Mouse (Mus musculus) cerebellum, adult 8-10 months (tissue): ENCODE data around the gene Slc6a20a.
"Not testable (repeated sequence)": the region's sequence is repeated elsewhere in the genome, so short reads cannot be mapped to it uniquely, and the experiment has no call there.

Experiments used
- DNase-seq: peaks from one replicate; pipeline ENCODE4 v3.0.0; 2022

Slc6a20a gene

DNA sequence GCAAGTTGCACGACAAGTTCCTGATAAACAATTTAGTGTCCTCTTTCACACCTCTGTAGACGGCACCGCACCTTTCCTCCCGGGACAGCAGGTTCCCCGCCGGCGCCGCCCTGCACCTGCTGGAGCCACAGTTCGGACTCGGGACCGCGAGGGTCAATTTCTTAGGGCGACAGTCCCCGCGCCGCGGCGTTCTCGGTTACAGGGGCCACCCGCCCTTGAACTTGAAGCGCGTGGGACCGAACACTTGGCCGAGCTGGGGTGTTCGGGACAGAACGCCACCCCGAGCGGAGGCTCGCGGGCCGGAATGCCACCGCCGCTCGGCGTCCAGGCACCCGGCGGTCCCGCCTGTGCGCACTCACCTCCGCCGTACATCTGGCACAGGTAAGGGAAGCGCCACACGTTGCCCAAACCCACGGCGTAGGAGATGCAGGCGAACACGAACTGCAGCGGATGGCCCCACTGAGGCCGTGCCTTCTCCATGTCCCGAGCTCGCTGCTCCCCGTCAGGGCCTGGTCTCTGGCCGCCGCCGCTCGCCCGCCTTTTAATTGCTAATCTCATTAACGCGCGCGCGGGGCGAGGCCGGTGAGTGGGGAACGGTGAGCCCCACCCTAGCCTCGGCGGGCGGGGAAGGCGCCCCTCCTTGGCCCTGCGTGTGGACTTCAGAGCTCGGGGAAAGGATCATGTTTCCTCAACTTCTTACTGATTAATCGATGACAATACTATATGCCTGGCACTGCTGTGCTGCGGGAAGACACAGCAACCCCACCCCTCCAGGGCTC is at the start of gene Slc6a20a, which contains the start of gene Ccr9:
Gene Slc6a20a (minus strand): TSS at position 559 of the 779 bp plus-strand sequence.
Gene Ccr9 (plus strand): TSS at position 113 of the 779 bp plus-strand sequence.
- no peak for DNase-seq

DNA sequence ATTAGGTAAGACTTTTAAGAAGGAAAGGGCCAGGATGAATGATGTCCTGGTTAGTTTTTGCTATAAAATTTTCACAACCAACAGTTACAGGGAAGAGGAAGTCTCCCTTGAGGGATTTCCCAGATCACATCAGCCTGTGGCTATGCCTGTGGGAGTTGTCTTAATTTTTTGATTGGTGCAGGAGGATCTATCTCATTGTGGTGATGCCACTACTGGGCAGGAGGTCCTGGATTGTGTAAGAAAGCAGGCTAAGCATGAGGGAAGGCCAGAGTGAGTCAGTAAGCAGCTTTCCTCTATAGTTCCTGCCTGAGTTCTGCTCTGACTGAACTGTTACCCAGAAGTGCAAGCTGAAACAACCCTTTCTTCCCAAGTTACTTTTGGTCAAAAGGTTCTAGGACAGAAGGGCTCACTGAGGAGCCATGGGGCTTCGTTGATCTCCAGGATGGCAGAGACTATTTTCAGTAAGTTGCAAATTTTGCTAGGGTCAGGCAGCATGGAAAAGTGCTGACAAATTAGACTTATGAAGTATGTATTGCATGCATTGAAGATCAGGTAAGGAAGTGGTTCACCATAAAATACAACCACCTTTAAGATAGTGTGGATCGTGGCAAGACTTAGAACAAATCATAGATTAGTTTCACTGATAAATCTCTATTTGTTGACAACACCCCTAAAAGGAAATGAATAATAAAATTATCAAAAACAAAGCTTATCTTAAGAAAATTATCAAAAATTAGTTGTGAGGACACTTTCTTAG is 44.2 kb upstream of the Slc6a20a start:
- DNase-seq = no peak

DNA sequence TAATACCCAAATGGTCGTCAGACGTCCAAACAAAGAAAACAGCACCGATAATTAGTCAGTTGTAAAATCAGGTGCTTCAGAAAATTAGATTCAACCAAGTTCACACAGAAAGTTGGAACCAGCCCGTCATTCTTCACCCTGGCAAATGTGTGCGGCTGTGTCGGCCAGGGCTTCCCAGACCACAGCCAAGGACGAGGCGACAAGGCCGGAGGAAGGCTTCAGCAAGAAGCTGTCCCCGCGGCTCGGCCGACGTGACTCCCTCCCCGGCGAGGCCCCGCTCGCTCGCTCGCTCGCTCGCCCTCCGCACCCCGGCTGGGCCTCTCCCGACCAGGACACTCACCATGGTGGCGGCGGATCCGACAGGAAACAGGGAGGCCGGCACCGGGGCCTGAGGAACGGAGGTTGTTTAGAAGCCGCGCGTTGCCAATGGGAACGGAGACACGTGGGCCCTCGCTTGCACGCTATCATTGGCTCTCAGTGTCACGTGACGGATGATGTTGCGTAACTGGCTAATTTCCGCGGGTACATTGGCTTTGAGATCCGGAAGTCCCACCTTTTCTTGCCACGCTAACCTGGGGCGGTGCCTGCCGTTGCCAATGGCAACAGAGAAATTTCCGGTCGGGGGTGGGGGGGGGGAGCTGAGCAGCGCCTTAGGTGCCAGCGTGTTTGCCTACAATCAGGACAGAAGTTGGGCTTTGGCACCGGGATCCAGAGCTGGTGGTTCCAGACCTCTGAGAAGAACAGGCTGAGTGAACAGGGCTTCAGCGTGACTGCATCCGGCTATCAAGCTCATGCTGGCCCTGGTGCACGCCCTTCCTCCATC is 38.7 kb upstream of the Slc6a20a start, which contains the start of gene Lztfl1:
Gene Lztfl1 (minus strand): TSS at position 512 of the 823 bp plus-strand sequence.
- DNase-seq = peak; percentile 93

DNA sequence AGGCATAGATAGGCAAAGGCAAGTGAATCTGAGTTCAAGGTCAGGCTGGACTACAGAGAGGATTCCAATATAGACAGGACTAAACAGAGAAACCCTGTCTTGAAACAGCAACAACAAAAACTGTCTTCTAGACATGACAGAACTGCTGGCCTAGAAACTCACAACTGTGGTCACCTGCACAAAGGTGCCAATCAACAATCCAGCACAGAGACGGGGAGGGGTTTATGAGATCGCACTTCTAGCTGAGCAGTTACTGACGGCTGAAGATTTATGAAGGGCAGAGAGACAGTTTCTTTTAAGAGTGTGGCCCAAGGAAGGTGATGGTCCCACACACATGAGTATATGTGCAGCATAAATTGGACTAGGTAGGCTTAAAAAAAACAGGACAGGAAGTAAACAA is 37.6 kb upstream of the Slc6a20a start:
- DNase-seq = no peak

DNA sequence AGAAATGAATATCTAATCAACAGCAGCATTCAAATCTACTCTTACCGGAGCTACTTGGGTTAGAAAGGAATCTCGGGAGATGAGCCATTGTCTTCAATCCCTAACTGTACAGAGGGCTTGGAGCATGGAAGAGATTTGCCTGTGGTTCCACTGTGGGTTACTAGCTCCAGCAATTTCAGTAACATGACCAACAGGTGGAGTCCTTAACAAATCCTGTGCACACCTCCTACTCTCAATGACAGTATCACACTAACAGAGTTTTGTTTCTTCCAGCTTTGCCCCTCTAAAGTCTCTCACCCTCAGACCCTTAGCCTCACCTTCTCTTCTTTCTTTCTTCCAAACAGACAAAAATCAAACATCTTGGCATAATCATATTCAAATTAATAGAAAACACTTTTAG is 34.4 kb upstream of the Slc6a20a start:
- no peak for DNase-seq

DNA sequence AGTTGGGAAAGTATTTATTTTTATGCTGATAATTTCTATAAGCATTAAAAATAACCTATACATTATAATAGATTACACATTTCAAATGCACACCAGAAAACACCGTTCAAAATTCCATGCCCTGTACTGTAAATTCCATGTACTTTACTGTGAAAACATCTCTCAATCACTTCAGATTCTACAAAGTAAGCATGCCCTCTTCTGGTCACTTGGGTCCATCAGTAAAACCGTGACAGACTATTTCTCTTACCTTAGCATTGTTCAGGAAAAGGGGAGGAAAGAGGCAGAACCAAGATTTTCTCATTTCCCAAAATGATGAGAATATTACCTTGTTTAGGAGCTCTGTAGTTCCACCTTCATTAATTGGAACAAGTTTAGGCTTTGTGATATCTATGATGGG is 30.5 kb upstream of the Slc6a20a start:
- no peak for DNase-seq

DNA sequence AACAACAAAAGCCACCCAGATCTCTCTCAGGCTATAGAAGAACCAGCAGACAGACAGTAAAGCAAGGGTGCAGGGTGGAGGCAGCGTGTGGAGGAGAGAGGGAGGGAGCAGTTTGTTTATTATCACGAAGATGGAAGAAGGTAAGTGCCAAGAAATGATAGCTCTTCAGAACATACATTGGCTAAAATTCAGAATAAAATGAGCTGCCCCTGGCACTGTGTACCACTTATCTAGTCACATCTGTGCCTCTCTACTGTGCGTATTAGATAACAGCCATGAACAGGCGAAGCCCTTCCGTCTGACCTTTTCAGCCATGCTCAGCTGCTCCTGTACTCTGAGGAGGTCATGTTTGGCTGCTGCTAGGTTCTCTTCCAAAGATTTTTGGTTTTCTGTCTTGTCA is 23.1 kb upstream of the Slc6a20a start:
- no peak for DNase-seq

DNA sequence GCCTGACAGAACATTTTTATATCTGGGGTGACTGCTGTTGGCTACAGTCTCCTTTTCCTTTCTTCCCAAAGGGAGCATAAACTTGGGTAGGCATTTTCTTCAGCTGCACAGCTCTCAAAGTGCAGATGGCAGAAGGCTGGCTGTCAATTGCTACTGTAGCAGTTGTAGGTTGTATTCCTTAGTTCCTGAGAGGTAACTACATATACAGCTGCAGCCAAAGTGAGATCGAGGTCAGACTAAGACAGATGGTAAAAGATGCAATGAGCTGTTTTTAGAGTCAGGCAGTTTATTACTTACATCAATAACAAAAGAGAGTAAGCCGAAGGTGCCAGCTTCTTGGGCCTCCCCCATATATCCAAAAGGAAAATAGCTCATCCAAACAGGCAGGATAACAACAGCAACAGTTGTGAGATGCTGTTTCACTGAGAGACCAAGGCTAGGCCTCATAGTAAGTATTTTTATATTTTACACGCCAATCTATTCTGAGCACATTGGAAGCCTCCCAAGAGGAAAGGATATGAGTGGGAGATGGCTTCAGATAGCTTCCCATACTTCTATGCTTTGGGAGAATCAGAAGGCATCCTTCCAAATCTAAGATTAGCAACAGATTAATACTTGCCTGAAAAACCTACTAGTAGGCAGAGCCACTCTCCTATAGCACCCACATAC is 17.1 kb upstream of the Slc6a20a start:
- no peak for DNase-seq

DNA sequence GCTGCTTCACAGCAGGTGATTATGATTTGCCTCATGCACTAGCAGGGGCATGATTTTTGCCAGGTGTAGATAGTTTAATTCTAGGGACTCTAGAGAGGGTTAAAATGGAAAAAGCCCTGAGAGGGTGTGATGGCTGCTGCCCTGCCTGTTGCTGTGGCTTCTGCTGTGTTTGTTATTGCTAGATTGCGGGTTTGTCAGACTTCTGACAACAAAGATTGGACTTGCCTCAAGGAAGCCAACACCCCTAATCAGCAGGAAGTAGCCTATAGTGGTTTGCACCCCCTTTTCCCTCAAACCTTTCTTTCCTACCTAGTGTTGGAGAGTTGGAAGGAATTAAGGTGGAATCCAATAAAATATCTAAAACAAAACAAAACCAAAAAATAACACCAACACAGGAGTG is 9.5 kb upstream of the Slc6a20a start:
- no peak for DNase-seq

DNA sequence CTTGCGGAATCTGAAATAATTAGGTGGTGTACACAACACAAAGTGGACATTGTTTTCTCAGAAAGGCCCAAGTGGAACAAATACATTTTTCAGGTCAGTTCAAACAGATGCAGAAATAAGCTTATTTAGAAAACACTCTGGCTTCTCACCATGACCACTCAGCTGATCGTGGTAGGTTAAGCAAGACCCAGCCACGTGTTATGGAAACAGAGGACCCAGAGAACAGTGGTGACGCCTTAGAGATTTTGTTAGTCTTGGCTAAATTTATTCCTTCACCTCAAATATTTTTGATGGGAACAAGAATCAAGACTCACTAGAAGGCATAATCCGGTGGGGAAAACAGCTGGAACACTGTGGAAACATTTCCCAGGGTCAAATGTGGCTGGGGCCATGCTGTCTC is 7.5 kb upstream of the Slc6a20a start:
- DNase-seq = no peak

DNA sequence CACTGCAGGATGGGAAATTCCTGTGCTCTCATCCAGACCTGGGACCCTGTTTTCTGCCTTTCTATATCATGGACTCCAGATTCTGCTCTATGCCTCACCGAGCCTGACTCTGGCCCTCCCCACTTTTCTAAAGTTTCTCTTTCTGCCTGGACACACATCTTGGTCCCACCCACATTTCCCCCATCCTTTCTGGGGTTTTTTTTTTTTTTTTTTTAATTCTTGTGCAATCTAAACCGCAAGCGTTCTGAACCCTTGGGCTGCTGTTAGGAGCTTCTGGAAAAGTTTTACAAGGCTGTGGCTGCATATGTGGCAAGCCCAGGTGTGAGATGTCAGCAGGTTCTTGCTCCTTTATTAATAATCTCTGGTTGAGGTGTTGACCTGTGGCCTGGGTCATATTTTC is 5.0 kb upstream of the Slc6a20a start:
- no peak for DNase-seq

DNA sequence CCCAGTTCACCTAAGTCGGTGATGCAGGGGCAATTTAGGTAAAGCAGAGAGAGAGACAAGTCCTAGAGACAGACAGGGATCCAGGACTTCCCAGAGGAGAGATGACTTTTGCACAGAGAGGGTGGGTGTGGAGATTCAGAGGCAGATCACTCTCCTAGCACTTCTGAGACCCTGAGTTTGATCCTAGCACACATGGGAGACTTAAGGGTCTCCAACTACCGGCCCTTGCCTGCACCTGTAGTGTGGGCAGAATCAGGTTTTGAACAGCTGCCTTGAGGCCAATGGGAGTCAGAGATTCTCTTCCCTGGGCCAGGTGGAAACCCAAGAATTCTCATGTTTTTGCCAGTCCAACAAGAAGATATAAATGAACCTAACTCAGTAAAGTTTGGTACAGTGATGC is 513 bp upstream of the Slc6a20a start:
- no peak for DNase-seq

DNA sequence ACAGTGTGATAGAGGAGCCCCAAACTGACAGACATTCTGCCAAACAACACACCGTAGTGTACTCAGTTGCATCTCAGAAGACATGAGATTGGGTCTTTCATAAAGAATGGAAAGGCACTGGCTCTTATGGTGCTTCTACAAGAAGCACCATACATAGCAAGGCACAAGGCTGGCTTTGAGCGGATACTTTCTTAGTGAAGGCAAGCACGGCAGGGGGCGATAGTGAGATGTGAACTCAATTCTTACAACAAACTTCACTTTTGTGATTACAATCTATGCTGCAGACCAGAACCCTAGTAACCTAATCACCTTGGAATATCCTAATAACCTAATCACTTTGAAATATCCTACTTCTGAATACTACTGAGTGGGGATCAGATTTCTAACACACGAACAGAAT is 13.0 kb downstream of the Slc6a20a start:
- no peak for DNase-seq

DNA sequence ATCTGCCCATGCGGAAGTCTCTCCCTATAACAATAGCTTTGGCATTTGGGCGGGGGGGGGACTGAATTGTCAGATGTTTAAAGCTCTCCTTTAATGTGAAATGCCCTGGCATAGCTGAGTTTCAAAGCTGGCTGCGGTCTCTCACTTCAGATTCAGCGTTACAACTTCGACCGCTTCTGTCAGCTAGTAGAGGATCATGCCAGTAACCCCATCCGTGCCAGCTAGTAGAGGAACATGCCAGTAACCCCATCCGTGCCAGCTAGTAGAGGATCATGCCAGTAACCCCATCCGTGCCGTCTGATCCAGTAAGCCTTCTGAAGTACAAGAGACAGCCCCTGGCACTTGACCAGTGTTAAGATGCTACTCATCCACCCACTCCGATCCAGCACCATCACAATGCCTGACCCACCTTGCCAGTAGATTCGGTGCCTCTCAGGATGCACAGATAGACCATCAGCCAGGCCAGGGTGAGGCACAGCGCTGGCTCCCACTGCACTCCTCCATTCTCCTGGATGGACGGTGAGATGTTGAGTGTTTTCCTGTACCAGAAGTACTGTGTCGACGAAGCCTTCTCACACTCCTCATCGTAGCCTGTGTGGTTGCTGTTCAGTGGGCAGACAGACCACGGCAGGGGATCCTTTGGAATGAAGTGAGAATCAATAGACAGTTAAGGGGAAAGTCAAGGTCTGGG is 18.6 kb downstream of the Slc6a20a start:
- DNase-seq = not testable (repeated sequence)

DNA sequence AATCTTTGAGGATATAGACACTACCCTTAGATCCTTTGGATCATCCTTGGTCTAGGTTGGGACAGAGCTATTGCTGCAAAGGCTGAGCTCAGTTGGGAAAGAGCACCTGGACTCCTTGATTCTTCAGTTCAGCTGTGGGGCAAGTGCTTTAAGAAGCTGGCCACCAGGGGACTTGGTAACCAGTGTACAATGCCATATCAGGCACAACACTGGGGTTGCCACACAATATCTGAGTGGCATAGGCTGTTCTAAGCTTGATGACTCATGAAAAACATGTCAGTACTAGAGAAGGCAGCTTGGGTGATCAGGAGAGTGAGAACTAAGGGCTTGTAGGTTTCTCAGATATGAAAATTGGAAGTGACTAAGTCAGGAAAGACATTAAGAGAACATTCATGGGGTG is 19.7 kb downstream of the Slc6a20a start:
- no peak for DNase-seq

DNA sequence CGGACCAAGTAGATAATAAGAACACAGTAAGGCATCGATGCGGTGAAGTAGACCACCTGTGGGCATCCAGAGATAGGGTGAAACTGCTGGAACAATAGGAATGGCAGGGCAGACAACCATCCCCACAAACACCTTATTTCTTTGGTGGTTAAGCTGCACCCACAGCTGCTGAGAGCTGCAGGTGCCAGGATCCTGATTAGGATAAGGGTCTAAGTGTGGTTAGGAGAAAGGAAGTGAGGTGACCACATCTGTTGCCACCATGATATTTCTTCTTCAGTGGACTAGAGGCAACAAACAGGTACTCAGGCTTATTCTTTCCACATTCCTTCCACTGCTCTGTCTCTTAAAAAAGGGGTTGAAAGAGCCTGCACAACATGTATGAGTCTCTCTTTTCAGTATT is 21.2 kb downstream of the Slc6a20a start:
- DNase-seq = no peak

DNA sequence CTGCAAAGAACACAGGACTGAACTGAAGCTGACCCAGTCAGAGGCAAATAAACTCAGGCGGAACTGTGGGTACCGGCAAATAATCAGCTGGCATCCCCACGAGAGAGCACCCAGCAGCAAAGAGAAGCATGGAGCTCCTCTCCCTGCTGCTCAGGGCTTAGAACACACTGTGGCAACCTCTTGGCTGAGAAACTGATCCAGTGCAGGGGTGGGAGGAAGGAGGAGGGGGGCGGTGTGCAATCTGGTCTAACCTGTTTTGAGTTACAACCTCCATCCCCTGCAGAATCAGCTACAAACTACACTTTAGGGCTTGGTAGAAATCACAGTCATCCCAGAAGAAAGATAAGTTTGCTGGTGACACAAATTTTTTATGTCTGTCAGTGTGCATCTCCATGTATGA is 27.3 kb downstream of the Slc6a20a start:
- no peak for DNase-seq

DNA sequence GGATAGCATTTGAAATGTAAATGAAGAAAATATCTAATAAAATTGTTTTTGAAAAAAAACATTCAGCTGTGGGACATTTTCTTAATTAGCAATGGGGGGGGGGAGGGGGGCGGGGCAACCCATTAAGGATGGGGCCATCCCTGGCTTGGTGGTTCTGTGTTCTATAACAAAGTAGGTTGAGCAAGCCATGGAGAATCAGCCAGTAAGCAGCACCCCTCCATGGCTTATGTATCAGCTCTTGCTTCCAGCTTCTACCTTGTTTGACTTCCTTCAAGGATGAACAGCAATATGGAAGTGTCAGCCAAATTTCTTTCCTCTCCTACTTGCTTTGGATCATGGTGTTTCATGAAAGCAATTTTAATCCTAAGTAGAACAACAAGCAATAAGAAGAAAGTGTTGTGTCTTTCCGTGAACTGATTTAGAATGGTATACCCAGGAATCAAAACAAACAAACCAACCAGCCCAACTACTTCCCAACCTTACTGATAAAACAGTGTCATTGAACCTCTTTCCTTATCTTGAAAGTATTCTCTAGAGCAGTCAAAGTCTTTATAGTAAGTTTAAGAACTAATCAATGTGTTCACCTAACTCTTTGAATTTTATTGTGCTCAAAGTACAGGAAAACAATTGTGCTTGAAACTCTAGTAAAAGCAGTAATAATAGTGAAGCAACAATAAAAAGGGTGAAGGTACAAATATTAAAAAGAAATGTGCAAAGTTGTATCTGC is 28.7 kb downstream of the Slc6a20a start:
- no peak for DNase-seq

DNA sequence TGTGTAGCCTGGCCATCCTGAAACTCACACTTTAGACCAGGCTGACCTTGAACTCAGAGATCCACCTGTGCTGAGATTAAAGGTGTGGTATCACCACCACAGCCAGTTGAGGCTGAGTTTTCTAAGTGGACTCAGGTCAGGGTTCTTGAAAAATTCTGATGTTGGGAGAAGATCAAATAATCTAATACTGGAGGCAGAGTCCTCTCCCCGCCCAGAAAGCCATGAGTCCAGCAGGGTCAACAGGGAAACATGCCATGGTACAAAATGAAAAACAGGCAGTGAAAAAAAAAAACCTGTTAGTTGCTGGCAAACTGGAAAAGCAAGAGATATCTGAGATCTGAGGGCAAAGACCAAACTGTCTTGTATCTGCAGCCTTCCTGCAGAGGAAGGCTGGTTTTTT is 38.6 kb downstream of the Slc6a20a start:
- no peak for DNase-seq

DNA sequence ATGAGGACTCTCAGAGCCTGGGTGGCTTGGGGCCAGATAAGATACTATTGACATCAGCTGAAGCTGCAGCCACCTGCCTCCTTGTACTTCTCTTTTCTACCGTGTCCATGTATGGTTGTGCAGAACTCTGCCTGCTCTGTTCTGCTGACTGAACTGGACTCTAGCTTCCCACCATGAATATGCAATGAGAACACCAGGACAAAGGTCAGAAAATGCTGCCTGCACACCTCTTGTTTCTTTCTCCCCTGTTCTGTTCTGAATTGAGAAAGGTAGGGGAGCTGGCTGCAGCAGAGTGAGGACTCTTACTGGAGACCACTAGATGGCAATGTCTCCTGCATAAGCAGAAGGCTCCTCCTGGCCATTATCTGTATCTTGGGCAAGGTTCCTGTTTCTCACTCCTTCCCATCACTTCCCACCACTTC is 40.0 kb downstream of the Slc6a20a start:
- DNase-seq = peak; percentile 4

DNA sequence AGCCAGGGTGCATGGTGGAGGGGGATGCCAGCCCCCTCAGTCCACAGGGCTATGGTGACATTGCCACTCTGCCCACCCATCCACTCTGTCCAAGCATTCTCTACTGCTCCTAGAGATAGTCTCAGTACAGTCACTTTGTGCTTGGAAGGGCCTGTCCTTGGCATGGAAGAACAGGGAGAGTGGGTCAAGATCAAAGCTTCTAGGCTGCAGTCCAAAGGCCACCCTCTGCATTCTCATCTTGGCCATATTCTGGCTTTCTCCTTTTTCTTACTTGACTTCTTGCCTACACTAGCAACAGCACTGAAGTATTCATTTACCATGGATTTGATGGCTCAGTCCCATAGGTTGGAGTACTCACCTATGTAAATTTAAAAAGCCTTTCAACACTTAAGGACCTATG is 40.5 kb downstream of the Slc6a20a start:
- DNase-seq = no peak
